Mouse (Mus musculus) bone marrow macrophage, adult 2 months (primary cell): ENCODE data around the gene Hephl1.

Source experiments
- CTCF ChIP-seq: IDR thresholded peaks from 2 replicates; pipeline ENCODE4 v1.5.1; 2012; ENCODE audit warnings: low read depth, mild to moderate bottlenecking, low read length, moderate library complexity
- POLR2A ChIP-seq: IDR thresholded peaks from 2 replicates; pipeline ENCODE4 v1.6.1; 2012; ENCODE audit warnings: mild to moderate bottlenecking, low read depth, low read length, borderline replicate concordance

DNA sequence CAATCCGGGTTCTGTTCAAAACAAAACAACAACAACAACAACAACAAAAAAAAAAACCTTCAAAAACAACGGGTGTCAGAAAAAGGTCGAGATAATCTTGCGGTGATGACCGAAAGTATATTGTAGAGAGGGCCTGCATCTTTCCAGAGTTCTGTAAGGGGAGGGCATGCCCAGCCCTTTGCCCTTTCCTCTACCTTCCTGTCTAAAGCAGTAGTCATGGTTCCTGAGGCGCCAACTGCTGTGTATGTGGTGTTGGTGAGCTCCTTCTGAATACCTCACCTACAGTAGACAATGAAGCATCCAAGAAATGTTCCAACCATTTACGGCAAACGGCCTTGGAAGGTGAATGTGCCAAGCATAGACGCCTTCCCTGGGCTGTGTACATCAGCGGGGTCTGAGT, 66.2 kb downstream of the Hephl1 start:
- TF ChIP-seq CTCF (no peak), POLR2A (no peak)
